Mouse (Mus musculus) embryonic fibroblast, embryonic 13.5 days (primary cell): Measurements from ENCODE around the gene Gm10309. TPM values are rescaled to one million over a fixed set of nuclear protein-coding genes. Genes with fewer than 3 reads are reported as not detected.

Experiments used
- H3K27ac ChIP-seq: 2 replicates; pipeline ENCODE4 v1.5.1; 2012; ENCODE audit warnings: low read length, control low read depth, inconsistent platforms; ENCODE audit not compliant: insufficient read depth
- H3K4me1 ChIP-seq: 2 replicates; pipeline ENCODE4 v1.6.1; 2011; ENCODE audit warnings: low read length; ENCODE audit not compliant: control insufficient read depth, insufficient read depth
- H3K4me3 ChIP-seq: 2 replicates; pipeline ENCODE4 v1.5.1; 2011; ENCODE audit warnings: mild to moderate bottlenecking, control low read depth, low read length; ENCODE audit not compliant: insufficient read depth
- CTCF ChIP-seq: IDR thresholded peaks from 2 replicates; pipeline ENCODE4 v1.5.1; 2011; ENCODE audit warnings: mild to moderate bottlenecking, control low read depth, low read length, moderate library complexity, borderline replicate concordance; ENCODE audit not compliant: insufficient read depth
- POLR2A ChIP-seq: IDR thresholded peaks from 2 replicates; pipeline ENCODE4 v1.6.1; 2011; ENCODE audit warnings: low read depth, mild to moderate bottlenecking, control low read depth, low read length, moderate library complexity
- polyA plus RNA-seq: library from polyadenylated mRNA; stranded (reverse); fragments of >200 nt; gene quantifications from 2 replicates; pipeline ENCODE4 v1.2.4, GENCODE M21; 2011; ENCODE audit warnings: low read depth; ENCODE audit not compliant: missing spikeins, insufficient read length

Gene Gm10309
- not detected in 2 replicates for polyA plus RNA-seq

DNA sequence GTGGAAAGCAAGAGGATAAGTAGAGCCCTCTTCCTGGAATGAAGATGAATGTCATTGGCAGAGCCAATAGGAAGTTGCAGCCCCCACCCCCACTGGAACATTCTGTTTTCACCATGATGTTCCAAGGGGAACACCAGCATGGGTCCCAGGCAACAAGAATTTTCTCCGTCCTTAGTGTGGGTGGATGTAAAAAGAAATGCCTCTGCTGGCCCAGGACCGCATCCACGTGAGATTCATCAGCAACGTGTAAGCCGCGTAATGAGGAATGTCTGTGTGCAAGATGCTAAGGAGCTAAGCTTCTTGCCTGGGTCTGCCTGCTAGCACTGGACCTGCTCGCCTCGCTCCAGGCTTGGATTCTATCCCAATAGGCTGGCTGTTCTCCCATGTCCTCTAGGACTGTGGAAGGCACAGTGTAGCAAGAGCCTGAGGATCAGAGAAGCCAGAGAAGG, at the start of gene Gm10309:
Gene Gm10309, minus strand, starts transcription at position 50 of the 449 bp plus-strand sequence.
- TF ChIP-seq CTCF, result no peak
- TF ChIP-seq POLR2A, result no peak
- Histone ChIP-seq H3K4me3 (no peak within 1 kb of the TSS), H3K27ac (no peak within 1 kb of the TSS), H3K4me1 (0 out of 2 replicates have a peak, but pooled peaks cover 1% of the 10 kb centered on the region)

DNA sequence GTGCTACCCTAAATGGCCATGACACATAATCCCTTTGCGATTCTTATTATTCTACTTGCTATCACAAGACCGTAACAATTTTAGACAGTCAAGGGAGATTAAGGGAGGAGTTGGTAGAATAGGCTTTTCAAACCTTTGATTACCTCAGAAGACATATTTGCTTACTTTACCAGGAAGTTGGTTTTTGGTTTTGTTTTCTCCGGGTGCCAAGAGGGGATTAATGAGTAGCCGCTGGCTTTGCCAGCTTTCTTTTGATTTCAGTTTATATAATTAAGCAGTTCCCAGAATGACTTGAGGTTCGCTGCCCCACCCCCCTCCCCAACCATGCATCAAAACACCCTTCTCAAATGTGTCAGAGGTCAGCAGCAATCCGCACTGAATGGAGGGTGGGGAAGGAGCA, 47.0 kb upstream of the Gm10309 start:
- TF ChIP-seq POLR2A (no peak), CTCF (no peak)
- H3K4me3 ChIP-seq, result no peak overlapping the region
- no peaks in the 10 kb centered on the region for H3K4me1 ChIP-seq
- H3K27ac ChIP-seq, result no peak overlapping the region

GRCm38 (mm10) chr17:86551561-86551960, 46.5 kb upstream of the Gm10309 start:
- Histone ChIP-seq H3K4me1 (no peaks in the 10 kb centered on the region), H3K27ac (no peak overlapping the region), H3K4me3 (no peak overlapping the region)
- TF ChIP-seq CTCF (no peak), POLR2A (no peak)

DNA sequence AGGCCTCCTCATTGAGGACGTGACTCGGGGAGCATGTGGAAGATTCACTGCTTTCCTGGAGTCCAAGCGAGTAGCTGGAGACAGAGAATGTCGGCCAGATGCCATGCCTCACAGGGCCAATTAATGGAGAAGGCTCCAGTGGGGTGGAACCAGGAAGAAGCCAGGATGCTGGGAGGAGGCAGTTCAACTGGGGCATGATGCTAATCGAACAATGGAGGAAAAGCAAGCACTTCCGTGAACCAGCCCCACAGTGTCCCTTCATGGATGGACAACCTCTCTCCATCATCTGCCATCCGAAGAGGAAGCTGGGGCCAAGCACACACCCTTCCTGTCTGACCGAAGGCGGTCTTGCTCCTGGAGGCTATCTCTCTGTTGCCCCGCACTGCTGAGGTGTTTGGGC, 44.1 kb upstream of the Gm10309 start:
- TF ChIP-seq CTCF (no peak), POLR2A (no peak)
- H3K4me3 ChIP-seq, result no peak overlapping the region
- no peak overlapping the region for H3K27ac ChIP-seq
- no peaks in the 10 kb centered on the region for H3K4me1 ChIP-seq

- no peak overlapping the region for H3K27ac ChIP-seq
- TF ChIP-seq POLR2A, result no peak
- TF ChIP-seq CTCF, result no peak
- H3K4me3 ChIP-seq, result no peak overlapping the region
- no peaks in the 10 kb centered on the region for H3K4me1 ChIP-seq
Observed at GRCm38 (mm10) chr17:86546529-86546928, 41.5 kb upstream of the Gm10309 start.

DNA sequence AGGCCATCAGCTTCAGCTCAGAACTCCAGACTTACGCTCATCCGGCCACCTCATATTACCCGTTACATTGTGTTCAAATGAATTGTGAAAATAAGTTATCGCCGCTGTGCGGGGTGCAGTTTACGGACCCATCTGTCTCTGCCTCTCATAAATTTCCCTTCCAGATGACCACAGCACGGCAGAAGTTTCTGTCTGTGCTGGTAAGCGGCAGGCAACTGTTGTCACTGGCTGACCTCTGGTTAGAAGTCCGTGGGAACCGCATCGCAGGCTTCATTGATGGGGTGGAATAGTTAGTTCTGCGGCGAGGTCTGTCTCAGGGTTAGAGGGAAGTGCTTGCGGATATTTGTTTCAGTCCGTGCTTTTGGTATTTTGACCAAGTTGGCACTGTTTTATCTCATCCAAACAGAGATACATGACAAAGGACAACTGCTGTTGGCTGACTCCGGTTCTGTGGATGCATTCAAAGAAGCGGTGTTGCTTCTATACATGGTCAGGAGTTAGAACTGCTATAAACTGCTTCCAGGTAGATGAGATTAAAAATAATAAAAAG, 34.9 kb upstream of the Gm10309 start:
- TF ChIP-seq POLR2A, result no peak
- TF ChIP-seq CTCF, result no peak
- Histone ChIP-seq H3K27ac (no peak overlapping the region), H3K4me1 (no peaks in the 10 kb centered on the region), H3K4me3 (no peak overlapping the region)

GRCm38 (mm10) chr17:86535827-86536656, 31.0 kb upstream of the Gm10309 start:
- H3K27ac ChIP-seq, result no peak overlapping the region; the same call in 1 of the 2 replicates
- peak; percentile 26; the same call in 1 of the 2 replicates for TF ChIP-seq CTCF
- no peak for TF ChIP-seq POLR2A
- H3K4me3 ChIP-seq, result peak overlapping the region; percentile 10; the same call in 1 of the 2 replicates
- H3K4me1 ChIP-seq, result no peaks in the 10 kb centered on the region

- Histone ChIP-seq H3K4me1 (no peaks in the 10 kb centered on the region), H3K4me3 (no peak overlapping the region), H3K27ac (no peak overlapping the region)
- TF ChIP-seq CTCF, result no peak
- no peak for TF ChIP-seq POLR2A
Observed at GRCm38 (mm10) chr17:86535096-86535495, 30.1 kb upstream of the Gm10309 start.

DNA sequence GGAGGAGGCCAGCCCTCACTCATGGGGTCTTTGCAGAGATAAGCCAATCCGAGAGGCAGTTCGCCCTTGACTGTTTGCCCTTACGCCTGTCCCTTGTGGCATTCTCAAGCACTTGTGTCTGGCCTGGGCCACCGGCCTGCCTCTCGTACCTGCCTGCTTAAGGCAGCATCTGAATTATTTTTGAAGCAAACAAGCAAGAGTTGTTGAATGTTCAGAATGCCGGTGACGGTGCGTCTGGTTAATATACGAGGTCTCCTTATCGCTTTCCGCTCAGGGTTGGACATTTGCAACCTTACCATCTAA, 28.5 kb upstream of the Gm10309 start:
- H3K4me3 ChIP-seq, result no peak overlapping the region
- TF ChIP-seq POLR2A (no peak), CTCF (no peak)
- no peak overlapping the region for H3K27ac ChIP-seq
- no peaks in the 10 kb centered on the region for H3K4me1 ChIP-seq
